Mouse (Mus musculus) forebrain, embryonic 15.5 days (tissue): ENCODE results near the gene Fbxw18. TPM values are rescaled to one million over a fixed set of nuclear protein-coding genes. Genes with fewer than 3 reads are reported as not detected.
"Not testable (repeated sequence)": the region's sequence is repeated elsewhere in the genome, so short reads cannot be mapped to it uniquely, and the experiment has no call there.

Experiments used
- ATAC-seq: fragments of 200-750 bp; cut with Nextera tagmentation; replicated peaks from 2 replicates; pipeline ENCODE4 v1.8.0; 2017; ENCODE audit warnings: mild to moderate bottlenecking, moderate TSS enrichment, moderate library complexity
- H3K27ac ChIP-seq: fragments of 300-500 bp; sonication (generic); replicated peaks from 2 replicates; pipeline ENCODE4 v1.5.1; 2015; ENCODE audit warnings: mild to moderate bottlenecking, inconsistent platforms
- H3K27me3 ChIP-seq: fragments of 300-500 bp; sonication (generic); 2 replicates; pipeline ENCODE4 v1.6.1; 2015; ENCODE audit warnings: inconsistent platforms
- H3K36me3 ChIP-seq: fragments of 300-500 bp; sonication (generic); 2 replicates; pipeline ENCODE4 v1.6.1; 2015; ENCODE audit warnings: mild to moderate bottlenecking, inconsistent platforms
- H3K4me1 ChIP-seq: fragments of 300-500 bp; sonication (generic); 2 replicates; pipeline ENCODE4 v1.6.1; 2015; ENCODE audit warnings: inconsistent platforms
- H3K4me2 ChIP-seq: fragments of 300-500 bp; sonication (generic); replicated peaks from 2 replicates; pipeline ENCODE4 v1.6.1; 2015; ENCODE audit warnings: mild to moderate bottlenecking, inconsistent platforms
- H3K4me3 ChIP-seq: fragments of 300-500 bp; sonication (generic); 2 replicates; pipeline ENCODE4 v1.5.1; 2015; ENCODE audit warnings: mild to moderate bottlenecking, inconsistent platforms
- H3K9ac ChIP-seq: fragments of 300-500 bp; sonication (generic); replicated peaks from 2 replicates; pipeline ENCODE4 v1.6.1; 2015; ENCODE audit warnings: mild to moderate bottlenecking, inconsistent platforms
- H3K9me3 ChIP-seq: fragments of 300-500 bp; sonication (generic); 2 replicates; pipeline ENCODE4 v1.6.1; 2016; ENCODE audit warnings: inconsistent platforms
- WGBS: fragments of 180-500 bp; shearing (Covaris S2); methylation state at CpG from one replicate; pipeline ENCODE4 v1.1.7; 2015; ENCODE audit warnings: mixed read lengths; 5-methylcytosine and 5-hydroxymethylcytosine counted together
- polyA plus RNA-seq: library from polyadenylated mRNA; unstranded; fragments of >200 nt; fragmentation: Nextera tagmentation; extraction: Ambion mirVana; gene quantifications from 2 replicates; pipeline ENCODE4 v1.2.1, GENCODE M21; 2015

Fbxw18 gene
- not detected in 2 replicates for polyA plus RNA-seq

- H3K9ac ChIP-seq, H3K36me3 ChIP-seq, H3K27me3 ChIP-seq, H3K4me1 ChIP-seq, H3K4me2 ChIP-seq, H3K4me3 ChIP-seq, H3K27ac ChIP-seq, ATAC-seq, H3K9me3 ChIP-seq: not testable (repeated sequence)
- WGBS = 79% methylated on average over 4 of the region's 4 CpGs
Observed at GRCm38 (mm10) chr9:109702600-109702999, at the start of gene Fbxw18. Gene Fbxw18 (minus strand): TSS chr9:109702700.

- H3K4me3 ChIP-seq, H3K27me3 ChIP-seq, ATAC-seq, H3K4me1 ChIP-seq, H3K27ac ChIP-seq, H3K36me3 ChIP-seq, H3K4me2 ChIP-seq, H3K9me3 ChIP-seq, H3K9ac ChIP-seq: not testable (repeated sequence)
- WGBS = 87% methylated on average over 3 of the region's 3 CpGs
Observed at GRCm38 (mm10) chr9:109745989-109746388, 43.5 kb upstream of the Fbxw18 start, which contains the start of gene Fbxw26. Gene Fbxw26 (minus strand): TSS chr9:109746089.

- no peak for ATAC-seq
- 7% methylated on average over 1 of the region's 1 CpGs for WGBS
- Histone ChIP-seq H3K27me3 (no peaks in the 10 kb centered on the region), H3K4me1 (no peaks in the 10 kb centered on the region), H3K9me3 (no peaks in the 10 kb centered on the region), H3K27ac (no peak overlapping the region), H3K4me3 (no peak overlapping the region), H3K36me3 (no peaks in the 10 kb centered on the region), H3K9ac (no peak overlapping the region), H3K4me2 (no peak overlapping the region)
Observed at GRCm38 (mm10) chr9:109685299-109685698, 17.2 kb downstream of the Fbxw18 start.

- WGBS = 73% methylated on average over 2 of the region's 2 CpGs
- ATAC-seq, H3K9ac ChIP-seq, H3K4me3 ChIP-seq, H3K27me3 ChIP-seq, H3K4me1 ChIP-seq, H3K27ac ChIP-seq, H3K4me2 ChIP-seq, H3K9me3 ChIP-seq, H3K36me3 ChIP-seq: not testable (repeated sequence)
Observed at GRCm38 (mm10) chr9:109664552-109664951, 37.9 kb downstream of the Fbxw18 start, which contains the start of gene Fbxw25. Gene Fbxw25 (minus strand): TSS chr9:109664652.

Other genes with a start within 250 kb of the Fbxw18 start
- gene Fbxw19, start 206.8 kb downstream of the Fbxw18 start, polyA plus RNA-seq = not detected in 2 replicates
- not detected in 2 replicates for gene Fbxw15, start 134.4 kb downstream of the Fbxw18 start, polyA plus RNA-seq
- not detected in 2 replicates for gene Fbxw24, start 76.6 kb downstream of the Fbxw18 start, polyA plus RNA-seq
- not detected in 2 replicates for gene Fbxw25, start 38.0 kb downstream of the Fbxw18 start, polyA plus RNA-seq
- not detected in 2 replicates for gene Fbxw26, start 43.4 kb upstream of the Fbxw18 start, polyA plus RNA-seq
- gene Fbxw27, start 88.0 kb upstream of the Fbxw18 start, polyA plus RNA-seq = 0.14 TPM in 1 of 2 replicates, not detected in the other
- gene Spink8, start 109.6 kb upstream of the Fbxw18 start, polyA plus RNA-seq = not detected in 2 replicates
- gene Nme6, start 130.0 kb upstream of the Fbxw18 start, polyA plus RNA-seq = 55.7 and 60.6 TPM in 2 replicates
- 0.47 and 0.60 TPM in 2 replicates for gene Camp, start 146.9 kb upstream of the Fbxw18 start, polyA plus RNA-seq
- 21.4 and 22.7 TPM in 2 replicates for gene Cdc25a, start 172.9 kb upstream of the Fbxw18 start, polyA plus RNA-seq
- gene Map4, start 228.8 kb upstream of the Fbxw18 start, polyA plus RNA-seq = 117 and 119 TPM in 2 replicates